Mouse (Mus musculus) gastrocnemius, postnatal 10 days (tissue): ENCODE results near the gene Icam4. TPM values are rescaled to one million over a fixed set of nuclear protein-coding genes. Genes with fewer than 3 reads are reported as not detected.
"Not testable (repeated sequence)": the region's sequence is repeated elsewhere in the genome, so short reads cannot be mapped to it uniquely, and the experiment has no call there.

Source experiments
- DNase-seq: peaks from one replicate; pipeline ENCODE4 v3.0.0; 2021; ENCODE audit warnings: mixed read lengths
- long read RNA-seq, 2 experiments: library from polyadenylated mRNA; stranded (forward); transcript quantifications; one replicate each; pipeline ENCODE4 v2.0.0; 2021
- total RNA-seq, 2 experiments: library from RNA; stranded (reverse); gene quantifications; 2 replicates each; pipeline ENCODE4 v1.2.3; 2021

Icam4 gene
- under 1 TPM in 1 of 2 experiments, not detected in 1; 0.70 TPM for total RNA-seq
- long read RNA-seq, experiment 1, result 0 reads
- long read RNA-seq, experiment 2, partial matches to known transcripts, result 0 of 1 reads
- long read RNA-seq, experiment 2, other reads (novel, unspliced or antisense), result 0 of 1 reads

GRCm38 (mm10) chr9:21029291-21030054, at the start of gene Icam4:
Gene Icam4 (plus strand): TSS chr9:21029373.
- peak; percentile 85 for DNase-seq

DNA sequence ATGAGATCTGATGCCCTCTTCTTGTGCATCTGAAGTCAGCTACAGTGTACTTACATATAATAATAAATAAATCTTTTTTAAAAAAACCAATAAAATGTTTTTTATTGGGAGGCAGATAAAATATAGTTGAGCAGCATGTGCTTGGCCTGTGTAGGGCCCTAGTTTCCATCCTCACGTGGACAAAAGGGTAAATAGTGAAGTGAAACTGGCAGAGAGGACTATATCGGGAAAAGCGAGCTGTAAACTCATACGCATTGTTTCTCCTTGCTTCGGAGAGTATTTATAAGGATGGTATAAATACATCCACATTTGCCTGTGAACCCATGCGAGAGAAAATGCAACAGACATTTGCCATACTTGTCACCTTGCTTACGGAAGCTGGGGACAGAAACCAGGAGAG, 49.4 kb upstream of the Icam4 start:
- no peak for DNase-seq

GRCm38 (mm10) chr9:20982171-20982570, 47.0 kb upstream of the Icam4 start:
- DNase-seq, result no peak

- DNase-seq, result no peak
Observed at GRCm38 (mm10) chr9:20983169-20983568, 46.0 kb upstream of the Icam4 start.

- DNase-seq, result peak; percentile 69
Observed at GRCm38 (mm10) chr9:20986952-20987686, 42.1 kb upstream of the Icam4 start.

- DNase-seq, result no peak
Observed at GRCm38 (mm10) chr9:20987953-20988352, 41.2 kb upstream of the Icam4 start.

- DNase-seq, result peak; percentile 30
Observed at GRCm38 (mm10) chr9:20990861-20991260, 38.3 kb upstream of the Icam4 start.

DNA sequence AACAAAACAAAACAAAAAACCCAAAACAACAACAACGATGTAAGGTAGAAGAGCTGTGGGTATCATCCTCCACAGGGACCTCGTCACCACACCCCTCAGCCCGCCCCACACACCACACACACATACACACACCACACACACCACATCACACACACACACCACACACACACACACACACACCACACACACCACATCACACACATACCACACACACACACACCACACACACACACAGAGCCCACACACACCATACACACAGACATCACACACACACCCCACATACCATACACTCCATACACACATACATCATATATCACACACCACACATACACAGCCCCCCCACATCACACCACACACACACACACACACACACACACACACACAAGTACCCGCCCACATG, 37.6 kb upstream of the Icam4 start:
- no peak for DNase-seq

DNA sequence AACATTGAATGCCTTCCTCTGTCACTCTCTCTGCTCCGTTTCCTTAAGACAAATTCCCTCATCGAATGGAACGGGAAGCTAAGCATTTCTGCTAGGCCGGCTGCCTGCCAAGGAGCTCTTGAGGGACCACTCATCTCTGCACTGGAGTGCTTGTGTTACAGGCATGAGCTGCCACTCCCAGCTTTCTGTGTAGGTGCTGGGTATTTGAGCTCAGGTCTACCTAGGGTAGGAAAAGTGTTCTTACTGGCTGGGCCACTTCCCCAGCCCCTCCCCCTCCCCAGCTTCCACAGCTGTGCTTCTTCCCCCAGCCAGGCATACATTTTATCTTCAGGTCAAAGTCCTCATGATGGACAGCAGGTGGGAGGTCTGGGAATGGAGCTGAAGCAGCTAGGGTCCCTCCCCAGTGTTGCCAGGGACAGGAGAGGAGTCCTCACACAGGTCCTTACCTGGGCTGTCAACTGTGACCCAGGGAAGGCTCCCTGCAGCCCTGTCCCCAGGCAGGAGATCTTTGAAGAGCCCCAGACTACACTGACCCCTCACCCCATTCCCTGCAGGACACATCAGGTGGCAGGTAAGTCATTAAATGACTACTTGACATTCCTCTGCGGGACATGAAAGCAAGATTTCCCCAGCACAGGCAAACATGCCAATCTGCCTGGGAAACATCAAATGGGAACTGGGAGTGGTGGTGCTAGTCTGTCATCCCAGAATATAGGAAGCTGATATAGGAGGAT, 35.8 kb upstream of the Icam4 start:
- peak; percentile 41 for DNase-seq

- no peak for DNase-seq
Observed at GRCm38 (mm10) chr9:20995069-20995468, 34.1 kb upstream of the Icam4 start.

- no peak for DNase-seq
Observed at GRCm38 (mm10) chr9:20997065-20997464, 32.1 kb upstream of the Icam4 start.

DNA sequence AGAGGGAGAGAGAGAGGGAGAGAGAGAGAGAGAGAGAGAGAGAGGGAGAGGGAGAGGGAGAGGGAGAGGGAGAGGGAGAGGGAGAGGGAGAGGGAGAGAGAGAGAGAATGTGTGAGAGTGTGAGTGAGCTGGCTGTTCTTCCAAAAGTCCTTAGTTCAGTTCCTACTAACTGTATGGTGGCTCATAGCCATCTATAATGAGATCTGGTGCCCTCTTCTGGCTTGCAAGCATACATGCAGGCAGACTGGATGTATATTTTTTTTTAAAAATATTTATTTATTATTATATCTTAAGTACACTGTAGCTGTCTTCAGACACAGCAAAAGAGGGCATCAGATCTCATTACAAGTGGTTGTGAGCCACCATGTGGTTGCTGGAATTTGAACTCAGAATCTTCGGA, 30.8 kb upstream of the Icam4 start:
- not testable (repeated sequence) for DNase-seq

- no peak for DNase-seq
Observed at GRCm38 (mm10) chr9:21000811-21001210, 28.4 kb upstream of the Icam4 start.

GRCm38 (mm10) chr9:21001651-21002200, 27.4 kb upstream of the Icam4 start:
- no peak for DNase-seq

GRCm38 (mm10) chr9:21002270-21002626, 26.9 kb upstream of the Icam4 start:
- DNase-seq, result no peak

DNA sequence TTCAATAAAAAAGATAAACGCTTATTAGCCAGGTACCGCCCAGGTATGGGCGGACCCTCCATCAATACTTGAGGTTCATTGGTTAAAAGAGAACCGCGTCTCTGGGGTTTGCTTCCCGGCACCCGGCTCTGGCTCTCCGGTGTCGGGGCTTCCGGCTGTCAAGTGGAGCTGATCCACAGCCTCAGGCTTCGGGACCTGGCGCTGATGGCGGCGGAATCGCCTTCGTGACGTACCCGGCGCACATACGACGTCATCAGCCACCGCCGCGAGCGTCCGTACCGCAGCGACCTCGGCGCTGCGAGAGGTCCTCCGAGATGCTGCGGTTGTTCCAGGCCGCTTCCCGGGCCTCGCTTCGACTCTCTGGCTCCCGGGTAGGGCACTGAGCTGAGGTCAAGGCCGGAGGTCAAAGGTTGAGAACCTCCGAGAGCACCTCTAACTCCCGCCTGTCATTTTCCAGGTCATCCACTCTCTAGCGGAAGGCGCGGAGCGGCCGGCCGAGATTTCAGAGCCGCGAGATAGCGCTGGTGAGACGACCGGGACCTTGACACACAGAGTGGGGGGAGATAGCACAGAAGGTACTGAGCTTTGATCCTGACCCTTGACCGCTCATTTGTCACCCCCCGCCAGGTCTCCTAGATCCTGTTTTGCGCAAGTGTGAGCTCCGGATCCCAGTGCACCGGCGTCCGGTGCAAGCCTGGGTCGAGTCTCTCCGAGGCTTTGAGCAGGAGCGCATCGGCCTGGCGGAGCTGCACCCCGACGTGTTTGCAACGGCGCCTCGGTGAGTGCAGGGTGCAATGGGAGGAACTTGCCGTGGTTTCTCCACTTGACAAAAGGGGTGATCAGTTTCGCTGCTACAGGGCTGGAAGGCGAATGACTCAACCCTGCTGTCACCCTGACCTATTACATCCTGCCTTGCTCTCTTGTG, 26.3 kb upstream of the Icam4 start, which contains the start of gene Mrpl4:
Gene Mrpl4 (plus strand): TSS at position 112 of the 925 bp plus-strand sequence.
- DNase-seq, result peak; percentile 87

- DNase-seq, result no peak
Observed at GRCm38 (mm10) chr9:21007313-21007952, 21.7 kb upstream of the Icam4 start.

DNA sequence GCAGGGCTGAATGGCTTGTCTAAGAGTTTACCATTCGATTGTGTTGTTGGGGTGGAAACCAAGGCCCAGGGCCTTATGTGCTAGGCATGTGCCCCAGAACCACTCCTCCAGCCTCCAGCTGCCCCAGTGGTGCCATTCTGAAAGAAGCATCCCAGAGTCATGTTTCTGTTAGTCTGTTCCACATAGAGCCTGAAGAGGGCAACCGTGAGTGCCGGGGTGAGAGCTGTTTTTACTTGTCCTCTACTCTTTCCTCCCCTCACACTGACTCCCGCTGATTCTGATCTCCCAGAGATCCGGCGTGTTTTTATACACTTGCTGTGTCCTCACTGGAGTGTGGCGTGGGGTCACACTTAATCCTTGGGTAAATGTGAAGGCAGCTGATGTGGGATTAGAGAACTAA, 21.2 kb upstream of the Icam4 start:
- no peak for DNase-seq

DNA sequence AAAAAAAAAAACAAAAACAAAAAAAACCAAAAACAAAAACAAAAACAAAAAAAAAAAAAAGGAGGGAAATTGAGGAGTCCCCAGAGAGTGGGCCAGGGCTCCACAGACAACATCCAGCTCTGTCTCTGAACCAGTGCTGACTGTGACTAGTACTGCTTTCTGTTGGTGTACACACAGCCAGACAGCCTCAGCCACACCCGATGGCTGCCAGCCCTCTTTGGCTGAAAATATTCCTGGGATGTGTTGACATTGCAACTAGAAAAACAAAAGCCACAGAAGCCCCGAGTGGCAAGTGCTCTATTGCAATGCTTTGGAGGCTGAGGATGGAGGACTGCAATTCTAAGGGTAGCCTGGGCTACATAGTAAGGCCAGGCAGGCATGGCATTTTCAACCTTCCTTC, 18.8 kb upstream of the Icam4 start:
- DNase-seq, result no peak

DNA sequence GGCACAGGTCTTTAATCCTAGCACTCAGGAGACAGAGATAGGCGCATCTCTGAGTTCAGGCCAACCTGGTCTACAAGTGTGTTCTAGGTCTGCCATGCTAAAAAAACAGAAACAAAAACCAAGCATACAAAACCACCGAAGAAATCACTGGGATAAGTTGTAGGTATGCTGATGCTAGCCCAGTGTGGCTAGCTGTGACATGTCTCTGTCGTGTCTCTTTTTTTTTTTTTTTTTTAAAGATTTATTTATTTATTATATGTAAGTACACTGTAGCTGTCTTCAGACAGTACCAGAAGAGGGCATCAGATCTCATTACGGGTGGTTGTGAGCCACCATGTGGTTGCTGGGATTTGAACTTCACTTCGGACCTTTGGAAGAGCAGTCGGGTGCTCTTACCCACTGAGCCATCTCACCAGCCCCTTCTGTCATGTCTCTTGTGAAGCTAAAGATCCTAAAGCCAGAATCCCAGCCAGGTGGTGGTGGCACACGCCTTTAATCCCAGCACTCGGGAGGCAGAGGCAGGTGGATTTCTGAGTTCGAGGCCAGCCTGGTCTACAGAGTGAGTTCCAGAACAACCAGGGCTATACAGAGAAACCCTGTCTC, 18.1 kb upstream of the Icam4 start:
- not testable (repeated sequence) for DNase-seq
